Mouse (Mus musculus) neutrophil, adult 5-6 weeks (primary cell): ENCODE results near the gene Atp1a4. TPM values are rescaled to one million over a fixed set of nuclear protein-coding genes. Genes with fewer than 3 reads are reported as not detected.

ENCODE experiments used
- ATAC-seq: fragments of 151-379, 151-347 bp; 2 replicates; pipeline ENCODE4 v1.8.0; 2017; ENCODE audit warnings: mild to moderate bottlenecking, moderate TSS enrichment; ENCODE audit not compliant: insufficient number of reproducible peaks, poor library complexity, low FRiP score, severe bottlenecking; ENCODE audit errors: extremely low read depth
- total RNA-seq: library from RNA; stranded (forward); fragments of 200-1000 nt; gene quantifications from 2 replicates; pipeline ENCODE4 v1.2.3, GENCODE M21; 2017

Gene Atp1a4
- total RNA-seq, 1 experiment from 2014 or later = not detected

- ATAC-seq = no peak
These were observed 30.0 kb downstream of the Atp1a4 start for GRCm38 (mm10) chr1:172228209-172228608.

- no peak for ATAC-seq
These were observed 36.7 kb downstream of the Atp1a4 start for GRCm38 (mm10) chr1:172221297-172222063.

- ATAC-seq = no peak
These were observed 37.8 kb downstream of the Atp1a4 start for GRCm38 (mm10) chr1:172220414-172220813.

GRCm38 (mm10) chr1:172219451-172220406 lies 38.5 kb downstream of the Atp1a4 start, which contains the start of gene Casq1:
Gene Casq1, minus strand, starts transcription at chr1:172219868.
- no peak for ATAC-seq

- ATAC-seq = no peak
These were observed 39.9 kb downstream of the Atp1a4 start for GRCm38 (mm10) chr1:172218164-172218910.

GRCm38 (mm10) chr1:172217148-172217547 lies 41.1 kb downstream of the Atp1a4 start:
- ATAC-seq = peak; percentile 92

GRCm38 (mm10) chr1:172214748-172215147 lies 43.5 kb downstream of the Atp1a4 start:
- ATAC-seq = no peak

GRCm38 (mm10) chr1:172213771-172214170 lies 44.4 kb downstream of the Atp1a4 start:
- no peak for ATAC-seq

GRCm38 (mm10) chr1:172212776-172213175 lies 45.4 kb downstream of the Atp1a4 start:
- ATAC-seq = no peak

- ATAC-seq = no peak
These were observed 51.1 kb downstream of the Atp1a4 start for GRCm38 (mm10) chr1:172207111-172207584.

GRCm38 (mm10) chr1:172206141-172206917 lies 51.9 kb downstream of the Atp1a4 start, which contains the start of gene Pea15a:
Gene Pea15a, minus strand, starts transcription at chr1:172206804.
- ATAC-seq = no peak

- ATAC-seq = 0 out of 2 replicates have a peak, but pooled peaks have one; percentile 25
These were observed 52.5 kb downstream of the Atp1a4 start for GRCm38 (mm10) chr1:172205741-172206087.

GRCm38 (mm10) chr1:172204814-172205740 lies 53.1 kb downstream of the Atp1a4 start:
- ATAC-seq = no peak

GRCm38 (mm10) chr1:172204033-172204813 lies 54.0 kb downstream of the Atp1a4 start:
- no peak for ATAC-seq

- no peak for ATAC-seq
These were observed 54.6 kb downstream of the Atp1a4 start for GRCm38 (mm10) chr1:172203566-172203965.

GRCm38 (mm10) chr1:172202894-172203522 lies 55.2 kb downstream of the Atp1a4 start:
- no peak for ATAC-seq
